Comparison of ENCODE assay signal across 9 mouse cellular contexts in genomic region chr16:92497851-92498588, GRCm38 (mm10). TPM values are rescaled to one million over a fixed set of nuclear protein-coding genes. Genes with fewer than 3 reads are reported as not detected.
DNase-seq lines count a peak whose midpoint lies in the region; ATAC-seq lines count a peak whose summit lies in the region.
"Had no signal": no experiment of that assay in that cellular context is flagged by ENCODE, and none has a peak within 500 bp of the region (broad histone marks: within the 10 kb centered on the region; RNA-seq: fewer than 3 reads in every experiment).

No protein-coding gene starts in this region.

- H3K27me3 ChIP-seq in kidney, embryonic 16.5 days (ENCODE audit: insufficient read depth, low read length) = peaks cover 35% of the 10 kb centered on the region
- peaks cover 58% of the 10 kb centered on the region for H3K27me3 ChIP-seq in embryonic facial prominence, embryonic 13.5 days
- peaks cover 68% of the 10 kb centered on the region for H3K27me3 ChIP-seq in limb, embryonic 10.5 days (ENCODE audit: low read depth, poor library complexity, severe bottlenecking)
- peaks cover 57% of the 10 kb centered on the region for H3K27me3 ChIP-seq in neural tube, embryonic 13.5 days

- no peak for DNase-seq in kidney, postnatal 14 days
- DNase-seq in limb, embryonic 10.5 days (ENCODE audit: low spot score) = peak; percentile 50
- DNase-seq in cerebellum, adult 8-10 months = no peak
- DNase-seq in layer of hippocampus, postnatal 10 days (ENCODE audit: low spot score in 2 of 2) = no peak
- no peak for DNase-seq in thymus, adult 18-20 months

- no peak; the same call in 1 of the 2 replicates for ATAC-seq in kidney, embryonic 16.5 days (ENCODE audit: low FRiP score, low TSS enrichment)
- ATAC-seq in embryonic facial prominence, embryonic 13.5 days (ENCODE audit: insufficient number of reproducible peaks, insufficient read depth, low FRiP score, low TSS enrichment, low read depth) = no peak
- ATAC-seq in neural tube, embryonic 13.5 days (ENCODE audit: low read depth) = no peak
- ATAC-seq: Patski had no signal

- H3K4me1 ChIP-seq in kidney, embryonic 16.5 days (ENCODE audit: insufficient read depth, low read length) = peaks cover 19% of the 10 kb centered on the region
- H3K4me1 ChIP-seq in embryonic facial prominence, embryonic 13.5 days = peaks cover 20% of the 10 kb centered on the region
- peaks cover 16% of the 10 kb centered on the region for H3K4me1 ChIP-seq in limb, embryonic 10.5 days
- H3K4me1 ChIP-seq in neural tube, embryonic 13.5 days (replicated peaks) = peaks cover 18% of the 10 kb centered on the region

- 7% methylated on average over 26 of the region's 26 CpGs for WGBS in kidney, embryonic 16.5 days
- WGBS in embryonic facial prominence, embryonic 13.5 days = 6% methylated on average over 26 of the region's 26 CpGs
- 8% methylated on average over 26 of the region's 26 CpGs for WGBS in limb, embryonic 10.5 days
- WGBS in neural tube, embryonic 13.5 days = 9% methylated on average over 26 of the region's 26 CpGs

- H3K36me3 ChIP-seq in kidney, embryonic 16.5 days (ENCODE audit: insufficient read depth, low read length) = no peaks in the 10 kb centered on the region
- H3K36me3 ChIP-seq in embryonic facial prominence, embryonic 13.5 days = no peaks in the 10 kb centered on the region
- no peaks in the 10 kb centered on the region for H3K36me3 ChIP-seq in limb, embryonic 10.5 days
- H3K36me3 ChIP-seq in neural tube, embryonic 13.5 days = no peaks in the 10 kb centered on the region

- no peak overlapping the region for H3K27ac ChIP-seq in kidney, embryonic 16.5 days (ENCODE audit: low read length)
- no peak overlapping the region for H3K27ac ChIP-seq in embryonic facial prominence, embryonic 13.5 days
- H3K27ac ChIP-seq in limb, embryonic 10.5 days = peak overlapping the region; percentile 72
- no peak overlapping the region for H3K27ac ChIP-seq in neural tube, embryonic 13.5 days (replicated peaks)

- peak overlapping the region; percentile 59 for H3K9ac ChIP-seq in kidney, embryonic 16.5 days (replicated peaks; ENCODE audit: low read length)
- peak overlapping the region; percentile 67 for H3K9ac ChIP-seq in embryonic facial prominence, embryonic 13.5 days
- peak overlapping the region; percentile 65 for H3K9ac ChIP-seq in neural tube, embryonic 13.5 days

- peak overlapping the region; percentile 67 for H3K4me2 ChIP-seq in kidney, embryonic 16.5 days (replicated peaks; ENCODE audit: low read depth, low read length)
- H3K4me2 ChIP-seq in embryonic facial prominence, embryonic 13.5 days = peak overlapping the region; percentile 97
- peak overlapping the region; percentile 91 for H3K4me2 ChIP-seq in neural tube, embryonic 13.5 days

- H3K9me3 ChIP-seq in kidney, embryonic 16.5 days (ENCODE audit: low read length) = no peaks in the 10 kb centered on the region
- no peaks in the 10 kb centered on the region for H3K9me3 ChIP-seq in embryonic facial prominence, embryonic 13.5 days
- no peaks in the 10 kb centered on the region for H3K9me3 ChIP-seq in limb, embryonic 10.5 days (replicated peaks)
- H3K9me3 ChIP-seq in neural tube, embryonic 13.5 days = no peaks in the 10 kb centered on the region

- H3K4me3 ChIP-seq in kidney, embryonic 16.5 days (ENCODE audit: low read length) = peak overlapping the region; percentile 53
- peak overlapping the region; percentile 55 for H3K4me3 ChIP-seq in embryonic facial prominence, embryonic 13.5 days
- H3K4me3 ChIP-seq in limb, embryonic 10.5 days = peak overlapping the region; percentile 61
- H3K4me3 ChIP-seq in neural tube, embryonic 13.5 days = peak overlapping the region; percentile 46

RNA-seq across cellular contexts. Expression of gene Clic6, which starts 12.5 kb away (rescaled TPM):
- polyA plus RNA-seq in kidney, embryonic 16.5 days (2015; fragmentation: Nextera tagmentation; extraction: Ambion mirVana) = 6.9 and 8.1 TPM in 2 replicates
- 3.0 and 3.8 TPM in 2 replicates for polyA plus RNA-seq in embryonic facial prominence, embryonic 13.5 days (2015; fragmentation: Nextera tagmentation; extraction: Ambion mirVana)
- polyA plus RNA-seq in limb, embryonic 10.5 days (2016; fragmentation: Nextera tagmentation; extraction: Ambion mirVana) = 0.64 and 0.84 TPM in 2 replicates
- 0.54 and 2.1 TPM in 2 replicates for polyA plus RNA-seq in neural tube, embryonic 13.5 days (2015; fragmentation: Nextera tagmentation; extraction: Ambion mirVana)
- 1 to 10 TPM in 1 of 2 experiments, under 1 TPM in 1; 0.56 to 5.3 TPM for total RNA-seq in layer of hippocampus, postnatal 10 days (2021)

RNA-seq across cellular contexts. Expression of gene Rcan1, which starts 27.4 kb away (rescaled TPM):
- 33.4 and 33.9 TPM in 2 replicates for polyA plus RNA-seq in kidney, embryonic 16.5 days (2015; fragmentation: Nextera tagmentation; extraction: Ambion mirVana)
- polyA plus RNA-seq in embryonic facial prominence, embryonic 13.5 days (2015; fragmentation: Nextera tagmentation; extraction: Ambion mirVana) = 34.9 and 37.2 TPM in 2 replicates
- polyA plus RNA-seq in limb, embryonic 10.5 days (2016; fragmentation: Nextera tagmentation; extraction: Ambion mirVana) = 26.1 and 28.0 TPM in 2 replicates
- polyA plus RNA-seq in neural tube, embryonic 13.5 days (2015; fragmentation: Nextera tagmentation; extraction: Ambion mirVana) = 51.7 and 60.2 TPM in 2 replicates
- total RNA-seq in layer of hippocampus, postnatal 10 days (2021) = 10 to 100 TPM; 40.4 to 43.8 TPM
